Mouse (Mus musculus) mesoderm, embryonic 11.5 days (tissue): ENCODE measurements around the gene Wfdc15a.

Experiments
- DNase-seq: peaks from one replicate; pipeline ENCODE4 v3.0.0-alpha.2; 2012; ENCODE audit warnings: low read depth, low spot score

Wfdc15a gene

DNA sequence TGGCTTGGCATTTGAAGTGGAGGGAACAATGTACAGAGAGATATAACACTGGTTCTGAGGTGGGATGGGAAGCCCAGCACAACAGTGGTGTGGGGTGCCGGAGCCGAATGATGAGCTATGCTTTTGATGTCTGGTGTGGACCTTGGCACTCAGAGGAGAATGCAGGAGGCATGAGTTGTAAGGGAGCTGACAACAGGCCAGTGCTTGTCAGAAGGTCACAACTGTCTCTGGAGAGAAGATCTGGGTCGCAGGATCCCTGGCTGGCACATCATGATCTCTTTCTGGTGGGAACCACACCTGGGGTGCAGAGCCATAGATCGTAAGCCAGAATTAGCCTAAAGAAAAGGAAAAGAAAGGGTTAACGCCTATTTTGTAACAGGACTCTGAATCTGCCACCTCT lies 22.1 kb downstream of the Wfdc15a start:
- no peak for DNase-seq

- DNase-seq: no peak
Measured at GRCm38 (mm10) chr2:164175850-164176249, 24.1 kb downstream of the Wfdc15a start.

- DNase-seq: no peak
Measured at GRCm38 (mm10) chr2:164174649-164175395, 25.1 kb downstream of the Wfdc15a start.

GRCm38 (mm10) chr2:164173394-164173793 lies 26.5 kb downstream of the Wfdc15a start:
- DNase-seq: no peak

DNA sequence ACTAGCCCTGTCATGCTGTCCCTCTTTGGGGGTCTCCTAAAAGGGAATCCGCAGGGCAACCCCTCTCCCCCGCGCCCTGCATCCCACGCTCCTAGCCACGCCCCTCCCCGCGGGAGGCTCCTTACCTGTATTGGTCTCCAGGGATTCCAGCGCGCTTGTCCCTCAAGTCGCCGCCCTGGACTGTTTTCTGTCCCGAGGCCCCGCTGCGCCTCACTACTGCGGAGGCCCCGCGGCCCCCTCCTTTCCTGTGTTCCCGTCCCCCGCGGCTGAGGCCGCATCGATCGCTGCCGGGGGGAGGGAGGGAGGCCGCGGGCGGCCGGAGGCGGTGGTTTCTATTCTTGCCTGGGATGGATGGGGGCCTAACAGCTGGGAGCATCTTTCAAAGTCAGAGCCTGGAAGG lies 29.0 kb downstream of the Wfdc15a start, which contains the start of gene Kcns1:
Gene Kcns1 (minus strand): TSS at position 212 of the 400 bp plus-strand sequence.
- no peak for DNase-seq

DNA sequence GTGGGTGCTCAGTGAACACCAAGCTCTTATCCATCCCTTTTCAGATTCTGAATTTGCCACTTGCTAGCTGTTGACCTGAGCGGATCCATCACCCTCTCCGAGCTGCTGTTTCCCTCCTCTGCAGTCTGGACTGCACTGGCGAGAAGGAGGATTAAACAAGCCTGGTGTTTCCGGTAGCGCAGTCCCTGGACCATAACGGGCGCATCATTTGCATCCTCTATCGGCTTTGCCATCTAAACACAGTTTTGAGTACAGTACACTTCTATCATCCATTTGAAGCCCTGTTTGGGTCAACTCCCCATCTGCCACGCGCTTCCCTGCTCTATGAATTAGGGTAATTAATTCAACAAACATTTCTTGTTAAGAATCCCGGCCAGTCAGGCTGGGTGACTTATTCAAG lies 29.6 kb downstream of the Wfdc15a start:
- no peak for DNase-seq

- peak; percentile 34 for DNase-seq
Measured at GRCm38 (mm10) chr2:164168571-164168946, 31.4 kb downstream of the Wfdc15a start.

- DNase-seq: peak; percentile 30
Measured at GRCm38 (mm10) chr2:164167752-164168570, 32.0 kb downstream of the Wfdc15a start.

- no peak for DNase-seq
Measured at GRCm38 (mm10) chr2:164164941-164165340, 35.0 kb downstream of the Wfdc15a start.

DNA sequence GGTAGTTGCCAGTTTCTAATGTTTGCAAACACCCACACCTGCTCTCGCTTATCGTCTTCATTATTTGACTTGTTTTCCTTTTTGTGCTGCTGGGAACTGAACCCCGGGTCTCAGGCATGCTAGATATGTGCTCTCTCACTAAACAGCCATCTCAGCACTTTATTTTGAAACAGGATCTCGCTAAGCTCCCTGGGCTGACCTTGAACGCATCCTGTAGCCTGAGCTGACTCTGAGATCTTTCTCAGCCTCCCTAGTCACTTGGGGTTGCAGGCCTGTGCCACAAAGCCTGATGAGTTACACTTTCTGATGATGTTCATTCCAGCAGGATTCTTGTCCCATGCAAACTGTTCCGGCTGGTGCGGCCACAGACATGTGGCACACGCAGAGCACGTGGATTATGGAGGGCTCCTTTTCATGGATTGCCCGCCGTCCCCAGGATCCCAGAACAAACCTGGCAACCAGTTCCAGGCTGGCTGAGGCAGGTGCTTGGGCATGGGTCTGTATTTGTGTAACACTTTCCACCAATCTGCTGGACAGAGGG lies 38.3 kb downstream of the Wfdc15a start:
- no peak for DNase-seq

DNA sequence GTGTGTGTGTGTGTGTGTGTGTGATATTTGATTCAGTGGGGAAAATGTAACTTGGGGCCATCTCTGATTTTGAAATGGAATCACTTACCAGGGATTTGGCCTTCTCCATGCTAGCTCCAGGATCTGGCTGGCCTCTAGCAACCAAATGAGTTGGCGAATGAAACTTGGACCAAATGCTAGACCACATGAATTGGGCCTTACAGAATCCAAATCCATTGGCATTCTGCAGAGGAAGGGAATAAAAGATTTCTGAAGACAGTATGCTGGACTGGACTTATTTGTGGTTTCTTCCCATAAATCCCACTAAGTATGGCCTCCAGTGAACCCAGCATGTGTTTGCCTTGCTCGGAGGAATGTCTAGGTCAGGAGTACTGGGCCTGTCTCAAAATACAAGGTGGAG lies 41.1 kb downstream of the Wfdc15a start:
- DNase-seq: no peak

GRCm38 (mm10) chr2:164156158-164156557 lies 43.8 kb downstream of the Wfdc15a start:
- no peak for DNase-seq

DNA sequence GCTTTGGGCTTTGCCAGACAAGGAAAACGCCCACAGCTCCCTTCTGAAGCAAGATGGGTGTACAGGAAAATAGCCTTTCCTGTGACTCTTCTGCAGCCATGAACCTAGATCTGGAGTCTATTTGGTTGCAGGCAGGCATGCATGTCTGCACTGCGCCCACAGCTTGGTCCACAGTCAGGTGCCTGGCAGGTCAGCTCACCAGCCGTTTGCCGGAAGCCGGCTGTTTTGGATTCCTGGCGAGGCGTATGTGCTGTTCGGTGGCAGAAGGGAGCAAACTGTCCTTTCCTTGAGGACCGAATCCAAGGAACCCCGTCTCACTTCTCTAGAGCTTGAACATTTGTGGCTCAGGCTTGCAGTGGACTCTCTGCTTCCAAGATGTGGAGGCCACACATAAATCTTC lies 45.9 kb downstream of the Wfdc15a start:
- DNase-seq: no peak

GRCm38 (mm10) chr2:164152341-164152740 lies 47.6 kb downstream of the Wfdc15a start:
- no peak for DNase-seq

GRCm38 (mm10) chr2:164150086-164150760 lies 49.7 kb downstream of the Wfdc15a start:
- DNase-seq: peak; percentile 56
